Mouse (Mus musculus) kidney, postnatal 0 days (tissue): Measurements from ENCODE around the gene Slc12a9. TPM values are rescaled to one million over a fixed set of nuclear protein-coding genes. Genes with fewer than 3 reads are reported as not detected.

Experiments used
- ATAC-seq: fragments of 200-750 bp; cut with Nextera tagmentation; replicated peaks from 2 replicates; pipeline ENCODE4 v1.8.0; 2017; ENCODE audit warnings: low read depth, moderate number of reproducible peaks, moderate TSS enrichment, moderate library complexity; ENCODE audit not compliant: low FRiP score
- DNase-seq: peaks from one replicate; pipeline ENCODE4 v3.0.0-alpha.2; 2016; ENCODE audit warnings: low spot score
- H3K27ac ChIP-seq: fragments of 300-500 bp; sonication (generic); 2 replicates; pipeline ENCODE4 v1.5.1; 2014; ENCODE audit warnings: mild to moderate bottlenecking
- H3K27me3 ChIP-seq: fragments of 300-500 bp; sonication (generic); 2 replicates; pipeline ENCODE4 v1.6.1; 2014; ENCODE audit warnings: low read length, mixed read lengths; ENCODE audit not compliant: insufficient read depth
- H3K36me3 ChIP-seq: fragments of 300-500 bp; sonication (generic); 2 replicates; pipeline ENCODE4 v1.6.1; 2014; ENCODE audit warnings: low read length, mixed read lengths; ENCODE audit not compliant: insufficient read depth
- H3K4me1 ChIP-seq: fragments of 300-500 bp; sonication (generic); replicated peaks from 2 replicates; pipeline ENCODE4 v1.6.1; 2014; ENCODE audit warnings: antibody characterized with exemption, low read length, mixed read lengths; ENCODE audit not compliant: insufficient read depth
- H3K4me2 ChIP-seq: fragments of 300-500 bp; sonication (generic); 2 replicates; pipeline ENCODE4 v1.6.1; 2014; ENCODE audit warnings: mild to moderate bottlenecking, low read length, moderate library complexity, mixed read lengths
- H3K4me3 ChIP-seq: fragments of 300-500 bp; sonication (generic); replicated peaks from 2 replicates; pipeline ENCODE4 v1.5.1; 2014; ENCODE audit warnings: low read depth, low read length
- H3K9ac ChIP-seq: fragments of 300-500 bp; sonication (generic); 2 replicates; pipeline ENCODE4 v1.6.1; 2014; ENCODE audit warnings: low read depth, low read length
- H3K9me3 ChIP-seq: fragments of 300-500 bp; sonication (generic); replicated peaks from 2 replicates; pipeline ENCODE4 v1.6.1; 2016; ENCODE audit warnings: low read length, inconsistent platforms, mixed read lengths
- CTCF ChIP-seq: IDR thresholded peaks from 2 replicates; pipeline ENCODE4 v1.5.1; 2016; ENCODE audit warnings: antibody characterized with exemption, low read depth, mild to moderate bottlenecking, moderate library complexity
- WGBS: fragments of 180-500 bp; shearing (Covaris S2); extraction: QIAGEN DNeasy Blood & Tissue Kit; methylation state at CpG from one replicate; pipeline ENCODE4 v1.1.7; 2014; 5-methylcytosine and 5-hydroxymethylcytosine counted together
- polyA plus RNA-seq: library from polyadenylated mRNA; unstranded; fragments of >200 nt; fragmentation: Nextera tagmentation; extraction: Ambion mirVana; gene quantifications from 2 replicates; pipeline ENCODE4 v1.2.1, GENCODE M21; 2015

Gene Slc12a9
- polyA plus RNA-seq, 1 experiment from 2014 or later: 11.8 TPM

DNA sequence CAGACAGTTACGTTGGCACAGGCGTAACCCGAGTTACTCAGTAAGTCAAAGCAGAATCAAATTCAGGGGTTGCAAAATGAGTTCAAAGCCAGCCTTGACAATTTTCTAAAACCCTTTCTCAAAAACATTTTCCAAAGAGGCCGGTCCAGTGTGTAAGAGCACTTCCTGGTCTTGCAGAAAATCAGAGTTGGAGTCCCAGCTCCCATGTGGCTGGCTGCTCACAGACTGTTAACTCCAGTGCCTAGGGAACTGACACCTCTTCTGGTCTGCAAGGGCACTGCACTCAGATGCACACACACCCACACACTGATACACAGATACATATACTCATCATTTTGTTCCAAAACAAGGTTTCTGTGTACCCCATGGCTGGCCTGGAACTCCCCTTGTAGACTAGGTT is 25.0 kb downstream of the Slc12a9 start:
- Histone ChIP-seq H3K4me2 (peak overlapping the region; percentile 80), H3K27ac (peak overlapping the region; percentile 90), H3K4me3 (peak overlapping the region; percentile 91; the same call in 1 of the 2 replicates), H3K4me1 (peaks cover 35% of the 10 kb centered on the region), H3K27me3 (no peaks in the 10 kb centered on the region), H3K9ac (peak overlapping the region; percentile 98; the same call in 1 of the 2 replicates), H3K36me3 (peaks cover 35% of the 10 kb centered on the region), H3K9me3 (no peaks in the 10 kb centered on the region)
- ATAC-seq: no peak
- no peak for DNase-seq
- no peak for TF ChIP-seq CTCF
- WGBS: 91% methylated on average over 4 of the region's 4 CpGs

DNA sequence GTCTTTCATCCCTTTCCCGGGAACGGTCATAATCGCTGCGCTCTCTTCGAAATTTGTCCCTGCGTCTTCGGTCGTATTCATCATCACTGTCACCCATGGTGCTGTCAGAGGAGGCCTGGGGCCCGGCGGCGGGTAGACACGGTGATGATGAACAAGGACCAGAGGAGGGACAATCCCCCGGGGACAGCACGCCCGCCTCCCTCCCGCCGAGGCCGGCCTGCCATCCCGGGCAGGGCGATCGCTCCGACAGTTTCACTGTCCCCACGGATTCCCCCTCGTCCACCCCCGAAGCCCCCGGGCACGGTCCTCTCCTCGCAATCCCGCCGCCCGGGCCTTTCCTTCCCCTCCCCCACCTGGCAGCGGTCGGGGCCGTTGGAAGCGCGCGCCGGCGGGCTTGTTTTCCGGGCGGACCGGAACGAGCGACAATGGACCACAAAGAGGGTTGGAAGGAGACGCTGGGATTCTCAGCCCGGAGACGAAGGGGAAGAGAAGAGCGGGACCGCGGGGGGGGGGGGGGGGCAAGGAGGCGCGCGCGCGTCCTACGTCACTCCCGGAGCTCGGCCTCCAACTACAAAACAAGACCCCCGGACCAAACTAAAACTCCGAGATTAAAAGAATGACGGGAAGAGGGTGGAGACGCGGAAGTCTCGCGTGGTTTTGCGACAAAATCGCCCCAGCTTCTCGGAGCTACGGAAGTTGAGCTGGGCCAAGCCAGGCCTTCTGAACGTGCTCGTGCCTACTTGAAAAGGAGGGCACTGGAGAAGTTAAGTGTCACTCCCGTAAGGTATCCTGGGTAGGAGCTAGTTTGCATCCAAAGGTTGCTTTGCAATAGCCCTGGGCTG is 26.1 kb downstream of the Slc12a9 start, which contains the start of gene Srrt:
TSS of gene Srrt (minus strand) at position 604 of the 842 bp plus-strand sequence.
- DNase-seq: peak; percentile 98
- peaks cover 25% of the 10 kb centered on the region for H3K4me1 ChIP-seq
- peak; percentile 89 for ATAC-seq
- under 1% methylated on average over 65 of the region's 72 CpGs for WGBS
- H3K27ac ChIP-seq: peak within 1 kb of the TSS; percentile 90
- H3K9ac ChIP-seq: peak within 1 kb of the TSS; percentile 98
- H3K9me3 ChIP-seq: no peaks in the 10 kb centered on the region
- H3K4me2 ChIP-seq: peak within 1 kb of the TSS; percentile 80
- TF ChIP-seq CTCF: no peak
- peaks cover 45% of the 10 kb centered on the region for H3K36me3 ChIP-seq
- H3K27me3 ChIP-seq: no peaks in the 10 kb centered on the region
- H3K4me3 ChIP-seq: peak within 1 kb of the TSS; percentile 91

DNA sequence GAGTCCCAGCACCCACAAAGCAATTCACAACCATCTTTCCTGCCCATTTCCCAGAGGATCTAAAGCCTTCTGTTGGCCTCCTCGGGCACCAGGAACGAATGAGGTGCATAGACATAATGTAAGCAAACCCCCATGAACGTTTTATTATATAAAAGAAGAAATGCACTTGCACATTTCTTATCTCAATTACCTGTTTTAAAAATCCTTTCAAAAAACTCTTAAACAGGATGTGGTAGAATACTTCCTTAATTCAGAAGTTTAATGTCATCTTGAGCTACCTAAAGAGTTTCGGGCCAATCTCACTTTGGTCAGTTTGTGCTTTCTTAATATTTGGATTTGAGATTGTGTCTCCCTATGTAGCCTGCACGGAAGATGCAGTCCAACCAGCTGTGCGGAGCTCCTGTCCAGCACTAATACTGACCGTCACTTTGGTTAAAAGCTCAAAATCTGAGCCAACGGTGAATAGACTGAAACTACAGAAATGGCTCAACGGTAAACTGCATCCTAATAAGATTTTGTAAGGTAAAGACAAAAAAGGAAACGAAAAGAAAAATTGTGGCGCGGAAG is 26.9 kb downstream of the Slc12a9 start:
- DNase-seq (no peak), ATAC-seq (no peak)
- Histone ChIP-seq H3K4me3 (peak overlapping the region; percentile 91), H3K27me3 (no peaks in the 10 kb centered on the region), H3K4me2 (peak overlapping the region; percentile 80), H3K27ac (peak overlapping the region; percentile 90), H3K36me3 (peaks cover 52% of the 10 kb centered on the region), H3K9ac (peak overlapping the region; percentile 98), H3K9me3 (no peaks in the 10 kb centered on the region), H3K4me1 (peaks cover 20% of the 10 kb centered on the region)
- 10% methylated on average over 12 of the region's 12 CpGs for WGBS
- no peak for TF ChIP-seq CTCF

DNA sequence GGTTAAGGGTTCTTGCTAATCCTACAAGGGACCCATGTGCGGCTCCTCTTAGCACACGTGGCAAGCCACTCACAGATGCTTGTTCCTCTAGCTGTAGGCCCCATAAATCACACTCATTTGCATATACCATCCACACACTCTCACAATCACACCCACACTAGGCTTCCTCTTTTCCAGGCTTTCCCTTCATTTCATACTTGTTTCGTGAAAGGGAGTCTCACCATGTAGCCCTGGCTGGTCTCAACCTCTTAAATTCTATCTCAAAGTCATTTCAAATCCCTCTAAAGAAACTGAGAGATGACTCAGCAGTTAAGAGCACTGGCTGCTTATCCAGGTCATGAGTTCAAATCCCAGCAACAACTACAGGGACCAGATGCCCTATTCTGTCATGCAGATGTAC is 27.6 kb downstream of the Slc12a9 start:
- 42% methylated on average over 3 of the region's 3 CpGs for WGBS
- peak overlapping the region; percentile 91; the same call in 1 of the 2 replicates for H3K4me3 ChIP-seq
- no peak overlapping the region for H3K27ac ChIP-seq
- DNase-seq: no peak
- peak overlapping the region; percentile 80 for H3K4me2 ChIP-seq
- no peak for ATAC-seq
- peaks cover 56% of the 10 kb centered on the region for H3K36me3 ChIP-seq
- peaks cover 20% of the 10 kb centered on the region for H3K4me1 ChIP-seq
- 0 out of 2 replicates have a peak overlapping the region, but pooled peaks have one; percentile 1 for H3K9ac ChIP-seq
- no peaks in the 10 kb centered on the region for H3K9me3 ChIP-seq
- H3K27me3 ChIP-seq: no peaks in the 10 kb centered on the region
- no peak for TF ChIP-seq CTCF

DNA sequence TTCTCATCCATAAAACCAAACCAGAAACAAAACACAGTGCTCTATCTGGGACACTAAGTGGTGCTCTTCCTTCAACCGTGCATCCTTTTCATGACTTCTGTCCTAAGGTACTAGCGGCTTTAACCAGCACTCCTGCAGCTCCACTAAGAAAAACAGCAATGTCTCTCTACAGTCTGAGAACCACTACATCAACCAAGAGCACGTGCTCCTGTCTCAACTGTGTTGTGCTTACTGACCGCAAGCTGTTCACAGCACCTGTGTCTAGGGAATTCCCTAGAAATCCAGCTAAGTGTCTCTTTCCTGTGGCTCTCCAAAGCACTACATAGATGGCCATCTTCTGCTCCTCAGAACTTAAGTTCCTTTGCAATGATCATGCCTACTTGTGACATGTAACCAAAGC is 28.6 kb downstream of the Slc12a9 start:
- Histone ChIP-seq H3K9me3 (no peaks in the 10 kb centered on the region), H3K4me1 (peaks cover 20% of the 10 kb centered on the region), H3K36me3 (peaks cover 56% of the 10 kb centered on the region), H3K27ac (no peak overlapping the region), H3K27me3 (no peaks in the 10 kb centered on the region), H3K9ac (0 out of 2 replicates have a peak overlapping the region, but pooled peaks have one; percentile 13), H3K4me3 (no peak overlapping the region), H3K4me2 (no peak overlapping the region)
- no peak for TF ChIP-seq CTCF
- ATAC-seq (no peak), DNase-seq (no peak)
- WGBS: 47% methylated on average over 4 of the region's 4 CpGs

DNA sequence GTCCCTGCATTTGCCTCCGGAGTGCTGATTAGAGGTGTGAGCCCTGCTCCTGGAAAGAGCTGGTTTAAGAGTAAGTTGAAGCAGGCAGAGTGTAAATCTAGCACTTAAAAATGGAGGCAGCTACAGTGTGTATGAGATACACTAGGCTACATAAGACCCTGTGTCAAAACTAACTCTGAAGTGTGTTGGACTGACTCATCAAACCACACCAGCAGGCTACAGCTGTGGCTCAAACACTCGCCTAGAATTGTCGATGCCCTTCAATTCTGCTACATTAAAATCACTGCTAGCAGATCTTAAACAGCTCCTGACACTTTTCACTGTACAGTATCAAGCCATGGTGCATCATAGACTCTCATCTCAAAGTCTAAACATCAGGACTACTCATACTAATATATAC is 29.2 kb downstream of the Slc12a9 start:
- Histone ChIP-seq H3K27ac (no peak overlapping the region), H3K4me1 (peaks cover 20% of the 10 kb centered on the region), H3K4me3 (no peak overlapping the region), H3K36me3 (peaks cover 57% of the 10 kb centered on the region), H3K9me3 (no peaks in the 10 kb centered on the region), H3K27me3 (no peaks in the 10 kb centered on the region), H3K4me2 (no peak overlapping the region), H3K9ac (no peak overlapping the region)
- no peak for ATAC-seq
- WGBS: 76% methylated on average over 3 of the region's 3 CpGs
- no peak for DNase-seq
- no peak for TF ChIP-seq CTCF
